Mouse (Mus musculus) bone marrow macrophage, adult 2 months (primary cell): ENCODE results near the gene Psmb8.

Experiments used
- CTCF ChIP-seq: IDR thresholded peaks from 2 replicates; pipeline ENCODE4 v1.5.1; 2012; ENCODE audit warnings: low read depth, mild to moderate bottlenecking, low read length, moderate library complexity
- POLR2A ChIP-seq: IDR thresholded peaks from 2 replicates; pipeline ENCODE4 v1.6.1; 2012; ENCODE audit warnings: mild to moderate bottlenecking, low read depth, low read length, borderline replicate concordance

DNA sequence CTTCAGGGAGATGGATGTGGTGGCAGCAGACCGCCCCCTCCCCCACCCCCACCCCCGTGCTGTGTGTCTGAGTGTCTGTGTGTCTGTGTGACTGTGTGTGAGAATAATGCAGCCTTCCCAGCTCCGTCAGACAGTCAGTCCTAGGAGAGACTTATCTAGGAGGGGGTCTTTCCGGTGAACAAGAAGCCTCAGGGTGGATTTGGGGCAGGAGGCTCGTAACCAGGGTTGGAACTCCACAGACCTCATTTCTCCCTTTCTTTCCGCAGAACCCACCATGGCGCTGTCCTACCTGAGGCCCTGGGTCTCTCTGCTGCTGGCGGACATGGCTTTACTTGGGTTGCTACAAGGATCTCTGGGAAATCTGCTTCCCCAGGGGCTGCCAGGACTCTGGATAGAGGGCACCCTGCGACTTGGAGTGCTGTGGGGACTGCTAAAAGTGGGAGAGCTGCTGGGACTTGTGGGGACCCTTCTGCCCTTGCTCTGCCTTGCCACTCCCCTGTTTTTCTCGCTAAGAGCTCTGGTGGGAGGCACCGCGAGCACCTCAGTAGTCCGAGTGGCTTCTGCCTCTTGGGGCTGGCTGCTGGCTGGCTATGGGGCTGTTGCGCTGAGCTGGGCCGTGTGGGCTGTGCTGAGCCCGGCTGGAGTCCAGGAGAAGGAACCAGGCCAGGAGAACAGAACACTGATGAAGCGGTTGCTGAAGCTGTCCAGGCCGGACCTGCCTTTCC, 7.7 kb downstream of the Psmb8 start:
- TF ChIP-seq CTCF, result no peak
- no peak for TF ChIP-seq POLR2A
